Mouse (Mus musculus): ENCODE results near the gene Opcml. TPM values are rescaled to one million over a fixed set of nuclear protein-coding genes. Genes with fewer than 3 reads are reported as not detected.
A peak's percentile ranks its signal among the peaks of the same experiment; 100 is the strongest.

The Opcml gene
- polyA plus RNA-seq (2015; fragmentation: Nextera tagmentation; extraction: Ambion mirVana): 14.1 and 15.9 TPM in 2 replicates

- peak within 1 kb of the TSS; percentile 47 for H3K4me3 ChIP-seq
- peak; percentile 92 for ATAC-seq
- peak within 1 kb of the TSS; percentile 44; the same call in 1 of the 2 replicates for H3K27ac ChIP-seq
- H3K9me3 ChIP-seq (replicated peaks): no peaks in the 10 kb centered on the region
- H3K4me2 ChIP-seq: peak within 1 kb of the TSS; percentile 82
- peak within 1 kb of the TSS; percentile 64 for H3K9ac ChIP-seq
- peaks cover 14% of the 10 kb centered on the region for H3K4me1 ChIP-seq
- peaks cover 30% of the 10 kb centered on the region for H3K27me3 ChIP-seq
- no peaks in the 10 kb centered on the region for H3K36me3 ChIP-seq (ENCODE audit: poor library complexity, severe bottlenecking)
- WGBS: 1% methylated on average over 28 of the region's 28 CpGs
Observed at GRCm38 (mm10) chr9:27790725-27791638, at the start of gene Opcml. TSS of gene Opcml (plus strand) at chr9:27790775.

- ATAC-seq: no peak
- Histone ChIP-seq H3K4me2 (no peak overlapping the region), H3K9ac (no peak overlapping the region), H3K4me1 (no peaks in the 10 kb centered on the region), H3K27me3 (no peaks in the 10 kb centered on the region), H3K4me3 (no peak overlapping the region), H3K27ac (no peak overlapping the region), H3K9me3 (replicated peaks) (no peaks in the 10 kb centered on the region), H3K36me3 (ENCODE audit: poor library complexity, severe bottlenecking) (no peaks in the 10 kb centered on the region)
- whole genome bisulfite sequencing: 90% methylated on average over 1 of the region's 1 CpGs
Observed at GRCm38 (mm10) chr9:27758709-27759108, 31.9 kb upstream of the Opcml start.

GRCm38 (mm10) chr9:27761196-27761595 is 29.4 kb upstream of the Opcml start:
- H3K4me1 ChIP-seq: no peaks in the 10 kb centered on the region
- H3K9ac ChIP-seq: no peak overlapping the region
- H3K4me3 ChIP-seq: no peak overlapping the region
- no peak overlapping the region for H3K27ac ChIP-seq
- H3K27me3 ChIP-seq: no peaks in the 10 kb centered on the region
- H3K4me2 ChIP-seq: no peak overlapping the region
- H3K9me3 ChIP-seq (replicated peaks): no peaks in the 10 kb centered on the region
- 89% methylated on average over 2 of the region's 2 CpGs for WGBS
- ATAC-seq: no peak
- H3K36me3 ChIP-seq (ENCODE audit: poor library complexity, severe bottlenecking): no peaks in the 10 kb centered on the region

- Histone ChIP-seq H3K9me3 (replicated peaks) (no peaks in the 10 kb centered on the region), H3K9ac (no peak overlapping the region), H3K27ac (no peak overlapping the region), H3K36me3 (ENCODE audit: poor library complexity, severe bottlenecking) (no peaks in the 10 kb centered on the region), H3K4me3 (no peak overlapping the region), H3K4me2 (no peak overlapping the region), H3K27me3 (no peaks in the 10 kb centered on the region), H3K4me1 (no peaks in the 10 kb centered on the region)
- ATAC-seq: peak; percentile 50; the same call in 1 of the 2 replicates
- WGBS: 54% methylated on average over 3 of the region's 3 CpGs
Observed at GRCm38 (mm10) chr9:27766446-27766845, 24.1 kb upstream of the Opcml start.

GRCm38 (mm10) chr9:27767196-27767900 is 23.2 kb upstream of the Opcml start:
- Histone ChIP-seq H3K9ac (no peak overlapping the region), H3K4me1 (no peaks in the 10 kb centered on the region), H3K27ac (no peak overlapping the region), H3K9me3 (replicated peaks) (no peaks in the 10 kb centered on the region), H3K27me3 (no peaks in the 10 kb centered on the region), H3K4me3 (no peak overlapping the region), H3K4me2 (no peak overlapping the region), H3K36me3 (ENCODE audit: poor library complexity, severe bottlenecking) (no peaks in the 10 kb centered on the region)
- WGBS: 82% methylated on average over 8 of the region's 8 CpGs
- no peak; the same call in 1 of the 2 replicates for ATAC-seq

GRCm38 (mm10) chr9:27768788-27769187 is 21.8 kb upstream of the Opcml start:
- no peaks in the 10 kb centered on the region for H3K9me3 ChIP-seq (replicated peaks)
- no peaks in the 10 kb centered on the region for H3K36me3 ChIP-seq (ENCODE audit: poor library complexity, severe bottlenecking)
- no peaks in the 10 kb centered on the region for H3K27me3 ChIP-seq
- H3K4me2 ChIP-seq: no peak overlapping the region
- no peak overlapping the region for H3K9ac ChIP-seq
- no peaks in the 10 kb centered on the region for H3K4me1 ChIP-seq
- no peak overlapping the region for H3K27ac ChIP-seq
- no peak overlapping the region for H3K4me3 ChIP-seq
- no peak for ATAC-seq

GRCm38 (mm10) chr9:27781291-27781993 is 9.1 kb upstream of the Opcml start:
- WGBS: 59% methylated on average over 6 of the region's 6 CpGs
- peaks cover 9% of the 10 kb centered on the region for H3K4me1 ChIP-seq
- H3K4me2 ChIP-seq: no peak overlapping the region
- no peak for ATAC-seq
- no peak overlapping the region for H3K4me3 ChIP-seq
- no peak overlapping the region for H3K27ac ChIP-seq
- no peaks in the 10 kb centered on the region for H3K9me3 ChIP-seq (replicated peaks)
- H3K27me3 ChIP-seq: no peaks in the 10 kb centered on the region
- H3K36me3 ChIP-seq (ENCODE audit: poor library complexity, severe bottlenecking): no peaks in the 10 kb centered on the region
- no peak overlapping the region for H3K9ac ChIP-seq

- ATAC-seq: peak; percentile 62; the same call in 1 of the 2 replicates
- no peaks in the 10 kb centered on the region for H3K9me3 ChIP-seq (replicated peaks)
- H3K9ac ChIP-seq: no peak overlapping the region
- peaks cover 9% of the 10 kb centered on the region for H3K4me1 ChIP-seq
- 0% methylated on average over 1 of the region's 1 CpGs for WGBS
- H3K27ac ChIP-seq: no peak overlapping the region
- H3K4me3 ChIP-seq: no peak overlapping the region
- H3K27me3 ChIP-seq: no peaks in the 10 kb centered on the region
- H3K4me2 ChIP-seq: no peak overlapping the region
- H3K36me3 ChIP-seq (ENCODE audit: poor library complexity, severe bottlenecking): no peaks in the 10 kb centered on the region
Observed at GRCm38 (mm10) chr9:27781994-27782337, 8.6 kb upstream of the Opcml start.

GRCm38 (mm10) chr9:27791639-27791966 is 1.0 kb downstream of the Opcml start:
- Histone ChIP-seq H3K4me2 (peak overlapping the region; percentile 82), H3K9ac (peak overlapping the region; percentile 64), H3K36me3 (ENCODE audit: poor library complexity, severe bottlenecking) (no peaks in the 10 kb centered on the region), H3K4me1 (peaks cover 14% of the 10 kb centered on the region), H3K4me3 (peak overlapping the region; percentile 47), H3K27ac (peak overlapping the region; percentile 44; the same call in 1 of the 2 replicates), H3K9me3 (replicated peaks) (no peaks in the 10 kb centered on the region), H3K27me3 (peaks cover 30% of the 10 kb centered on the region)
- 1% methylated on average over 12 of the region's 12 CpGs for WGBS
- ATAC-seq: no peak

- H3K4me1 ChIP-seq: peaks cover 14% of the 10 kb centered on the region
- peak overlapping the region; percentile 82 for H3K4me2 ChIP-seq
- H3K27me3 ChIP-seq: peaks cover 30% of the 10 kb centered on the region
- no peaks in the 10 kb centered on the region for H3K36me3 ChIP-seq (ENCODE audit: poor library complexity, severe bottlenecking)
- H3K9me3 ChIP-seq (replicated peaks): no peaks in the 10 kb centered on the region
- H3K4me3 ChIP-seq: peak overlapping the region; percentile 47
- no peak overlapping the region for H3K9ac ChIP-seq
- no peak overlapping the region for H3K27ac ChIP-seq
- WGBS: 33% methylated on average over 2 of the region's 2 CpGs
- no peak for ATAC-seq
Observed at GRCm38 (mm10) chr9:27792226-27792625, 1.7 kb downstream of the Opcml start.

GRCm38 (mm10) chr9:27792994-27793393 is 2.4 kb downstream of the Opcml start:
- H3K27me3 ChIP-seq: peaks cover 30% of the 10 kb centered on the region
- no peak overlapping the region for H3K4me3 ChIP-seq
- no peak overlapping the region for H3K27ac ChIP-seq
- H3K4me2 ChIP-seq: no peak overlapping the region
- no peaks in the 10 kb centered on the region for H3K9me3 ChIP-seq (replicated peaks)
- no peak overlapping the region for H3K9ac ChIP-seq
- H3K4me1 ChIP-seq: peaks cover 14% of the 10 kb centered on the region
- H3K36me3 ChIP-seq (ENCODE audit: poor library complexity, severe bottlenecking): no peaks in the 10 kb centered on the region
- ATAC-seq: no peak
- WGBS: 77% methylated on average over 3 of the region's 3 CpGs

- no peak for ATAC-seq
Observed at GRCm38 (mm10) chr9:27796535-27796934, 6.0 kb downstream of the Opcml start.

More at GRCm38 (mm10) chr9:27796535-27796934, 6.0 kb downstream of the Opcml start:
- 97% methylated on average over 1 of the region's 1 CpGs for WGBS
- H3K4me1 ChIP-seq: peaks cover 5% of the 10 kb centered on the region
- no peak overlapping the region for H3K4me2 ChIP-seq
- H3K27me3 ChIP-seq: peaks cover 22% of the 10 kb centered on the region
- no peak overlapping the region for H3K9ac ChIP-seq
- H3K36me3 ChIP-seq (ENCODE audit: poor library complexity, severe bottlenecking): no peaks in the 10 kb centered on the region
- no peak overlapping the region for H3K27ac ChIP-seq
- no peak overlapping the region for H3K4me3 ChIP-seq
- H3K9me3 ChIP-seq (replicated peaks): no peaks in the 10 kb centered on the region

All from forebrain, embryonic 13.5 days (tissue).